Mouse (Mus musculus): ENCODE results near the gene Scfd2.

DNA sequence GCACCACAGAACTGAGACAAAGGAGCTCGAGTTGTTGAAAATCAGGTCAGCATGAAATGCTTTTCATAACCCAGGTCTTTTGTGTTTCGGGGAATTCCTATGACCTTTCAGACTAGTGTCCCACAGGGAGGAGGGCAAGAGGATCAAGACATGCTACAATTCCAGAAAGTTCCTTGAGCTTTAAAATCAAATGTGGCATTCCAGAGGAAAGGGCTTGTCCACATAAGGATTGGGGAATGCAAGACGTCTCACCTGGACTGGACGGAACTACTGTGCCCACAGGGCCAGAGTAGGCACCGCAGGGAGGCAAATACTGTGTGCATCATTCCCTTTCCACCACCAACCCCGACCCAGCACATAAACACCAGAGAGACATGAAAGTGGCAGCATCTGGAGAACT lies 266.4 kb downstream of the Scfd2 start:
- no peak for TF ChIP-seq POLR2A (IDR thresholded peaks at IDR 0.05; ENCODE audit: borderline replicate concordance, extremely low read depth, low read depth, low read length)
- no peak for TF ChIP-seq CTCF (IDR thresholded peaks at IDR 0.05; ENCODE audit: insufficient read depth, low read length)
